Mouse (Mus musculus) lung, adult 18-20 months (tissue): ENCODE results near the gene Alg12.
A peak's percentile ranks its signal among the peaks of the same experiment; 100 is the strongest.

Experiments
- DNase-seq, 2 experiments: peaks; one replicate each; pipeline ENCODE4 v3.0.0; 2022; ENCODE audit warnings: mixed read lengths in 2 of 2

Alg12 gene

DNA sequence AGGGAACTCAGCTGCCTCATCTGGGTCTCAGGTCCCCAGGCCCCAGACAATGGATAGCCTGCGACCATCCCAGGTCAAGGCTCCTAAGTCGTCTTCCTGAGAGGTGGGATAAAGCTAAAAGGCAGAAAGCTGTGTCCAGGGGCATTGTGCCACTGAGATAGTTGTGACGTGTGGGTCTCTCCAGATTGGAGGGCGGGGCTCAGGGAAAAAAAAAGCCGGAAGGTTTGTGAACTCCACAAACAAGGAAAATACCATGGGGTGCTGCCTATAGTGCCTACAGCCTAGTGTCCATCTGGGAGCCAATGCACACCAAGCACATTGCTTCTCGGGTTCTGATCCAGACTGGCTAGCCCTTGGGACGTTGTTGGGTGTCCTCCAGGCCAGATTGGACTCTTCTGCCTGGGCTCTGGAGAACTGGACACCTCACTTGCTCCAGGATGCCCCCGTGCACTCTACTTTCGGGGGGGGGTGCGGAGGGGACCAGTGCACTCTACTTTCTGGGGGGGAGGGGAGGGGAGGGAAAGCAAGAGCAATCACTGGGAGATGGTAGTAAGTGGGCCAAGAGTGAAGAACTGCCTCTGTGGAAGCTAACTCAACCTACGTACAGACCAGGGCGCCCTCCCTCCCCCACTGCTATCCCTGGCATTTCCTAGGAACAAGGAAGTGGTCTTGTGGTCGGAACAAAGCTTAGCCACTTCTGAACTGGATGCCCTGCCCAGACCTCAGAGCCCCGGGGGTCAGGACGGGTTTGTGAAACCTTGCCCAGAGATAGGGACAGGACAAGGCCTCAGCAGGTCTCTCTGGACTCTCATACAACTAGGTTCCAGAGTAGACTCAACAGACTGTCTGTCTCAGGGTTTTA is 36.1 kb upstream of the Alg12 start:
- DNase-seq = peak; percentile 78 to 85

- DNase-seq = no peak
Measured at GRCm38 (mm10) chr15:88854119-88854968, 35.2 kb upstream of the Alg12 start.

GRCm38 (mm10) chr15:88853106-88853505 is 34.0 kb upstream of the Alg12 start:
- DNase-seq = no peak

GRCm38 (mm10) chr15:88851507-88852149 is 32.5 kb upstream of the Alg12 start:
- peak; percentile 94 to 96 for DNase-seq

DNA sequence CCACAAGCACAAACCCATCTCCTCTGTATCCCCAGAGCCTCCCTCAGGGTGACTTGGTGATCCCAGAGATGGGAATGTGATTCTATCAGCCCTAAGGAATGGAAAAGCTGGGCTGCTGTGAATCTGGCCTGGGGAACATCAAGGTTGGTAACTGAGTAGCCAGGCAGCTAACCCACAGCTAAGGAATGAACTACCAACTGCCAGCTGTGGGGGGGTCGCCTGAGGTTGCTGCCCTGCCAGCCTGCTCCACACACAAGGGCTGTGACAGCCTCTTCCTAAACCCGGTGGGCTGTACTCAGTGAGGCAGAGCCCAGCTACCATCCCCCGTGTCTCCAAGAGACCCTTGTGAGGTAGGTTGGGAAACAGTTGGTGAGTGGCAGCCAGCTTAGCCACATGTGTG is 32.0 kb upstream of the Alg12 start:
- DNase-seq = no peak

DNA sequence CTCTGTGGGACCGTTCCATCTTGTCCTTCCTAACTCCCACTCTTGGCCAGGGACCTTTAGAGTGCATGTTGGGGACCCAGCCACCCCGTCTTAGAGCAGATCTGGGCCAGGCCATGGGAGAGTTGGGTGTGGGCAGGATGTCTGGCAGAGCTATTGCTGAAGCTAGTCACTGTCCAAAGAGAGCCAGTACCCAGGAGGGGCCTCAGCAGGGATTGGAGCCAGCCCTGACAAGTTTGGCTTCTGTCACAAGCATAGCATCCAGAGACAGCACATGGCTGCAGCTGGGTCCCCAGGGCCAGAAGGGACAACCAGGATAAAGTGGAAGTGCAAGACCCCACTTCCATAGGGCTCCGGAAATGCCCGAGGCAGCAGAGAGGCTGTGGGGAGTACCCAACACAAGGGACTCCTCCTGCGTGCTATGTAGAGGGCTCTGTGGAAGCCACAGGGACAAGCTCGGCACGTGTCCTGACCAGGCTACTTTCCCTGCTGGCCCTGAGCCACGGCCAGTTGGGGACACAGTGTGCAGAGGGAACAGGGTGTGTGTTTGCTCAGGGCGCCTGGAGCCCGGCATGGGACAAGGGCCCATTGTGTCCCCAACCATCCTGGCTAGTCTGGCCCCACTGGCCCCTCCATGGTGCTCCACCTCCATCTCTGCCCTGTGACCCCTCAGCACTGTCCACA is 31.2 kb upstream of the Alg12 start:
- peak; percentile 98 for DNase-seq

DNA sequence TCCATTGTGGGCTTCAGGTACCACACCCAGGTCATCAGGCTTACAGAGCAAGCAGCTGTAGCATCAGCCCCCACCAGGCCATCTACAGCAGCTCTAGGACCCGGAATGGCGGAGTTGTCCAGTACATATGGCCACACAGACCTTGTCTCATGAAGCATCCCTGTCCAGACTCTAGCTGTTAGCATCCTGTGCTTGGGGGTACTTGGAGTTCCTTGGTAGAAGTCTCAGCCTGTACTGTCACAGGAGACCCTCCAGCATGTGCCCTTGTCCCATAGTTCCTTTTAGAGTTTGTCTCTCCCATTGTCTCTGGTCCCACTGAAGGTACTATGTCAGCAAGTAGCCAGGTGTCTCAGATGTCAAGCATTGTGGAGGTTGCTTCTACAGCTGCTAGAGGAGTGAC is 30.5 kb upstream of the Alg12 start:
- no peak for DNase-seq

DNA sequence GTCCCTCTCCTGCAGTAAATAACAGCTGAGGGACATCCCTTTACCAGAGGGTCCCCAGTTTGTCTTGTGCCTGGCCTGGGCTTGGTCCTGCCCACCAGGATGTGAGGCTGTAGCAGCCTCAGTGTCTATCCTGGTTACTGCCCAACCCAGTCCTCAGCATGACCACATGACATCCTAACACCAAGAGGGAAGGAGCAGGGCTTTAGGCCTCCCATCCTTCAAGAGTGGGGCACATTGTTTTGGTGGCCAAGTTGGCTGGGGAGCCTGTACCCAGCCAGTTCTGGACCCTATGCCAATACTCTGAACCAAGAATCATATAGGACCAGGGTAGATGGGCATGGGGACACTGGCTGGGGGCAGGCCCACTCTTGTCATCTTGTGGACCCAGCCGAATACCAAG is 29.5 kb upstream of the Alg12 start:
- DNase-seq = no peak

DNA sequence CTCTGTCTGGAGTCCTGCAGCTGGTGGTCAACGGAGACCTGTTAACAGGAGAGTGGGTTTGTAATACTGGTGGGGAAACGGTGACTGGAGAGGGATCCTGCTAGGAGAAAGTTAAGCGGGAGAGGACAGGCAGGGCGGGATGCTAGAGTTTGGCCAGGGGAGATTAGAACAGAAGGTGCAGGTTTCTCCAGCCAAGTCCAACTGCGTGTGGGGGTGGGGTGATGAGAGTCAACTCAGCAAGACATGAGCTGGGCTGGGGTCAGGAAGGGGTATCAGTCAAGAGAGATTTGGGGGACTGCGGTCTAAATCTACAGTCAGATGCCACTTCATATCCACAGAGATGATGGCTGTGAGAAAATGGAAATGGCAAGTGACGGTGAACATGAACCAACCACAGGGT is 25.8 kb upstream of the Alg12 start:
- no peak for DNase-seq

- no peak for DNase-seq
Measured at GRCm38 (mm10) chr15:88843486-88844097, 24.5 kb upstream of the Alg12 start.

- DNase-seq = no peak
Measured at GRCm38 (mm10) chr15:88842300-88842673, 23.2 kb upstream of the Alg12 start.

DNA sequence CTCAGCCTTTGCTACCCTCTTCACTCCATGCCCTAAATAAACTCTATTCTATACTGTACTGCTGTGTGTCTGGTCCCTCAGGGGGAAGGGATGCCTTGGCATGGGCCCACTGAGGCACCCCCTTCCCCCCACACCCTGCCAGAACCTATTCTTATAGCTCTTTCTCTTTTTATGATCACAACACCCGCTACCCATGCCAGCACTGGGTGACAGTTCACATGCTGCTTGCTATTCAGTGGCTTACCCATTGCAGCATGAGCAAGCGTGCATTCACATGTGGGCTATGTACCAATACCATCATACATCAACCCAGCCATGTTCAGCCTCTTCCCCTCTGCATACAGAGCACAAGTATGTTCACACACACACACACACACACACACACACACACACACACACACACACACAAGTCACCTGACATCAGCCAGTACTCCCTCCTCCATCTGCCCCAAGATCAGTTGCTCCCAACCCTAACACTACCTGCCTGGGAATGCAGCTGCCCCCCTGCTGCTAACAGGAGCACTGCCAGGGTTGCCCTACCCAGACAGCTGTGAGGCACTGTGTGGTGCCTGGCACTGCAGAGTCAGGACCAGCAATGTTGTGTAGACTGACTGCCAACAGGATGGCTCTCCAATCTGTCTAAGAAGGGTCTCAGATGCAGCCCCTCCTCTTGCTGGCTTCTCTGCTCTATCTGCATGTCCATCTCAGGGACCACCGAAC is 22.6 kb upstream of the Alg12 start:
- DNase-seq = no peak

DNA sequence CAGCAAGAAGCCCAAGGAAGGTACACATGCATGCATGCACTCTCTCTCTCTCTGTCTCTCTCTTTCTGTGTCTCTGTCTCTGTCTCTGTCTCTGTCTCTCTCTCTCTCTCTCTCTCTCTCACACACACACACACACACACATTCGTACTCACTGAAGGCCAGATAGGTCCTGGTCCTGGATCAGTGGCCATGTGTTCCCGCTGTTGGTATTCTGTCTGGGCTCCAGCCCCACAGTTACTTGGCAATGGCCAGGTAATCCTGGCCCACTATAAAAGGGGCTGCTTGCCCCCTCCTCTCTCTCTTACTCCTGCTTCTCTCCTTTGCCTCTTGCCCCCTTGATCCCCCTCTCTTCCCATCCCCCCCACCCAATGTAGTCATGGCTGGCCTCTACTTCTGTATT is 22.0 kb upstream of the Alg12 start:
- no peak for DNase-seq

DNA sequence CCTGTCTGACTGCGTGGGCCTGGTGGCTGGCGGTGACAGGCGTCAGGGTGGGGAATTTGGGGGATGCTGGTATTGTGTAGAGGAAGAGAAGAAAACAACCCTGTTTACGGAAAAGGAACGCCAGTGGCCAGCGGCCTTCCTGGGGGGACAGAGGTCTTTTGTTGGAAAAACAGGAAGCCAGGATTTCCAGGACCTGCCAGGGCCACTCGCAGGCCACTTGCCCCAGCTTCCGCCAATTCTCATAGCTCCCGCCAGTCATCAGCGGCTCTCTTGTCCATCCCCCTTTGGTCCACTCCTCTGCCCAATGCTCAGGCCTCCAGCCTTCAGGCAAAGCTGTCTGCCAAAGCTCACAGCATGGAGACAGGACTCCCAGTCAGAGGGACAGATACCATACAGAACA is 21.0 kb upstream of the Alg12 start:
- DNase-seq = peak; percentile 81 to 83

GRCm38 (mm10) chr15:88839271-88839670 is 20.2 kb upstream of the Alg12 start:
- DNase-seq = peak; percentile 40 to 57

DNA sequence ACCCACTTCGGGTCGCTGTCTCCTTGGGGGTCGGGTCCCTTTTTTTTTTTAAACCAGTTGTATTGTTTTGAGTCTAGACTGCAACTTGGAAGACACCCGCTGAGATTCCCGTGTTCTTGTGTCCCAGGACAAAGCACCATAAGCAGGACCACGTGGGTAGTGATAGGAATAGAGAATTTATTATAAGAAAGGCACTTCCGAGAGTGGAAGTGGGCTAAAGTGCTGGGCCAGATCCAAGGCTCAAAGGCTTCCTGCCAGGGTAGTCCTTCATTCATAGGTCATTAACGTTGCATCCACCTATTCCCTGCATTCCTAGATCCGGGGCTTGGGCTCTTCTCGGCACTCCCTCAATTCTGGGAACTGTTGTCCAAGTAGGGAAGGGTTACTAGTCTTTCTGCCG is 18.9 kb upstream of the Alg12 start:
- DNase-seq = peak; percentile 55 to 62

- DNase-seq = peak; percentile 90 to 92
Measured at GRCm38 (mm10) chr15:88837199-88837932, 18.2 kb upstream of the Alg12 start.

DNA sequence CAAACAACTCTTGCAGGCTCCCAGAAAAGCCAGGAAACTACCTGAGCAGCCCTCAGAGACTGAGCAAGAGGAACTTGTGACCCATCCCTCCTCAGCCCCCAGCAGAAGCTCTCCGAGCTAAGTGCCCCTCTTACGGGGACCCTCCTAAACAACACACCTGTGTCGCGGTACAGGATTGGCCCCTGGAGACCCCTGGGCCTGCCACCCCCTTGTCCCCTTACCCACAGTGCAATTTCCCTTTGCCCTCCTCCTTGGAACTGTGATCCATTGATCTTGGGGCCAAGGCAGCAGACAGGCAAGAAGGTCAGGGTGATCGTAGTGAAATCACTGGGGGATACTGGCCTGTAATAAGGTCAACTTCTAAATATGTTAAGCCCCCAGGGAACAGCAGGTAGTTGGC is 17.5 kb upstream of the Alg12 start:
- no peak for DNase-seq

DNA sequence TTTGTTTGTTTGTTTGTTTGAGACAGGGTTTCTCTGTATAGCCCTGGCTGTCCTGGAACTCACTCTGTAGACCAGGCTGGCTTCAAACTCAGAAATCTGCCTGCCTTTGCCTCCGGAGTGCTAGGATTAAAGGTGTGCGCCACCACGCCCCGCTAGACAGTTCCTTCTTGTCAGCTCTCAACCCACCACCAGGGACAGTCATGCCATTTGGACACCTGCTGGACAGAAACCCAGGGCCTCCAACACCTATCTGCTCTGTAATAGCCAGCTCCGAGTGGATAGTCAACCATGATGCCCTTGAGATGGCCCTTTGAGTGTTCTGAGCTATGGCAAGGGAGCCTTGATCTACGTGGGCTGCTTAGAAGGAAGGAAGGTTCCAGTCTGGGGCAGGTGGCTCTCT is 16.9 kb upstream of the Alg12 start:
- no peak for DNase-seq

- no peak for DNase-seq
Measured at GRCm38 (mm10) chr15:88832536-88832935, 13.4 kb upstream of the Alg12 start.

DNA sequence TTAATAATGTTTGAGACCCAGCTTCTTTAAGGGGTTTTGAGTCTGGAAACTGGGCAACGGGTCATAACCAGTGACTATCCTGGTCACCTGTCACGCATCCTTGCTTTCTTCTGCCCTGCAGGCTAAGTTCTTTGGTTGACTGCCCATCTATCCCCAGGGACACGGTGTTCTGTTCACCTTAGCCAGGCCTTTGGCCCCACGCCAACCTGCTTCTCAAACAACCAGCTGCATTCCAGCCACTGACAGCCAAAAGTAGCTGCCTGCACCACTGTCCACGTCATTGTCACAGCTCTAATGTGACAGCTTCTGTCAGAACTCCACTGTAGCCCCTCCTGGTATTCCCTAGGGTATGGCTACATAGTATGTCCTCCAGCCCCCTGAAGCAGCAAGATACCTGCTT is 12.4 kb upstream of the Alg12 start:
- DNase-seq = peak; percentile 86 to 92
